Mouse (Mus musculus) heart, adult 2 months (tissue): ENCODE measurements around the gene Hoxc10. TPM values are rescaled to one million over a fixed set of nuclear protein-coding genes. Genes with fewer than 3 reads are reported as not detected.

Experiments
- DNase-seq, 2 experiments: peaks; one replicate each; pipeline ENCODE4 v3.0.0; 2021
- H3K27ac ChIP-seq: fragments of 200-600 bp; 2 replicates; pipeline ENCODE4 v1.8.1; 2022
- H3K27me3 ChIP-seq: fragments of 200-500 bp; 2 replicates; pipeline ENCODE4 v1.6.1; 2012; ENCODE audit warnings: mild to moderate bottlenecking, low read length, inconsistent platforms, mixed read lengths; ENCODE audit not compliant: control insufficient read depth, insufficient read depth
- H3K36me3 ChIP-seq: fragments of 200-500 bp; 2 replicates; pipeline ENCODE4 v1.6.1; 2012; ENCODE audit warnings: low read length, inconsistent platforms; ENCODE audit not compliant: control insufficient read depth, insufficient read depth
- H3K4me1 ChIP-seq: fragments of 200-500 bp; 2 replicates; pipeline ENCODE4 v1.6.1; 2011; ENCODE audit warnings: low read length; ENCODE audit not compliant: control insufficient read depth, insufficient read depth
- H3K4me3 ChIP-seq: fragments of 200-600 bp; 2 replicates; pipeline ENCODE4 v1.8.1; 2022
- H3K79me2 ChIP-seq: fragments of 200-500 bp; replicated peaks from 2 replicates; pipeline ENCODE4 v1.6.1; 2012; ENCODE audit warnings: mild to moderate bottlenecking, inconsistent platforms, low read length, moderate library complexity, mixed read lengths; ENCODE audit not compliant: control insufficient read depth, insufficient read depth
- H3K9ac ChIP-seq: fragments of 200-500 bp; 2 replicates; pipeline ENCODE4 v1.6.1; 2012; ENCODE audit warnings: low read depth, mild to moderate bottlenecking, control low read depth, inconsistent platforms, low read length, mixed read lengths
- CTCF ChIP-seq: fragments of 200-600 bp; IDR thresholded peaks from 2 replicates; pipeline ENCODE4 v1.8.1; 2022; ENCODE audit warnings: antibody characterized with exemption, mild to moderate bottlenecking, moderate library complexity
- EP300 ChIP-seq: fragments of 200-500 bp; IDR thresholded peaks from 2 replicates; pipeline ENCODE4 v1.6.1; 2011; ENCODE audit warnings: low read depth, low read length, control low read depth; ENCODE audit not compliant: insufficient read depth
- POLR2A ChIP-seq: fragments of 200-500 bp; IDR thresholded peaks from 2 replicates; pipeline ENCODE4 v1.6.1; 2011; ENCODE audit warnings: mild to moderate bottlenecking, low read depth, low read length, control low read depth; ENCODE audit not compliant: insufficient read depth
- WGBS: fragments of 180-500 bp; shearing (Covaris S2); methylation state at CpG from one replicate; pipeline ENCODE4 v1.1.7; 2018; 5-methylcytosine and 5-hydroxymethylcytosine counted together
- intact Hi-C: fragments of 180-260 bp; cut with DNase I; formaldehyde crosslinking; loops from one replicate; pipeline ENCODE4 v1.15.1; 2025
- polyA plus RNA-seq: library from polyadenylated mRNA; depleted of rRNA; stranded (reverse); fragments of >200 nt; gene quantifications from 2 replicates; pipeline ENCODE4 v1.2.3, GENCODE M21; 2012
- total RNA-seq, 2 experiments: library from RNA; stranded (reverse); gene quantifications; 2 replicates each; pipeline ENCODE4 v1.2.3; 2021

The Hoxc10 gene
- total and polyA plus RNA-seq, 3 experiments, result not detected

- H3K79me2 ChIP-seq, result no peaks in the 10 kb centered on the region
- H3K36me3 ChIP-seq, result no peaks in the 10 kb centered on the region
- no peak for TF ChIP-seq CTCF
- no peak for TF ChIP-seq EP300
- no peak for TF ChIP-seq POLR2A
- H3K27me3 ChIP-seq, result peaks cover 30% of the 10 kb centered on the region
- intact Hi-C loops, result no loop called here
- DNase-seq, result no peak
- no peak within 1 kb of the TSS for H3K4me3 ChIP-seq
- H3K4me1 ChIP-seq, result no peaks in the 10 kb centered on the region
- H3K27ac ChIP-seq, result no peak within 1 kb of the TSS
- 2% methylated on average over 83 of the region's 88 CpGs for WGBS
- H3K9ac ChIP-seq, result no peak within 1 kb of the TSS
Measured at GRCm38 (mm10) chr15:102921053-102922011, 45.3 kb upstream of the Hoxc10 start, which contains the start of gene Hoxc13. TSS of gene Hoxc13 (plus strand) at chr15:102921103.

GRCm38 (mm10) chr15:102922012-102922362, 44.6 kb upstream of the Hoxc10 start:
- H3K27me3 ChIP-seq, result peaks cover 34% of the 10 kb centered on the region
- H3K79me2 ChIP-seq, result no peaks in the 10 kb centered on the region
- H3K9ac ChIP-seq, result no peak overlapping the region
- H3K4me3 ChIP-seq, result no peak overlapping the region
- no peaks in the 10 kb centered on the region for H3K4me1 ChIP-seq
- 2% methylated on average over 24 of the region's 24 CpGs for WGBS
- no peak overlapping the region for H3K27ac ChIP-seq
- DNase-seq, result no peak
- H3K36me3 ChIP-seq, result no peaks in the 10 kb centered on the region
- no peak for TF ChIP-seq CTCF
- no peak for TF ChIP-seq EP300
- no peak for TF ChIP-seq POLR2A
- intact Hi-C loops, result no loop called here

- no peaks in the 10 kb centered on the region for H3K79me2 ChIP-seq
Measured at GRCm38 (mm10) chr15:102922636-102923500, 43.7 kb upstream of the Hoxc10 start.

GRCm38 (mm10) chr15:102927032-102927645, 39.5 kb upstream of the Hoxc10 start:
- Histone ChIP-seq H3K36me3 (no peaks in the 10 kb centered on the region), H3K27me3 (peaks cover 12% of the 10 kb centered on the region), H3K4me1 (no peaks in the 10 kb centered on the region), H3K9ac (no peak overlapping the region), H3K27ac (no peak overlapping the region), H3K4me3 (no peak overlapping the region), H3K79me2 (no peaks in the 10 kb centered on the region)
- 2% methylated on average over 40 of the region's 40 CpGs for WGBS
- no peak for DNase-seq
- TF ChIP-seq POLR2A (no peak), CTCF (no peak), EP300 (no peak)
- intact Hi-C loops, result no loop called here

More at GRCm38 (mm10) chr15:102922636-102923500, 43.7 kb upstream of the Hoxc10 start:
- no peak overlapping the region for H3K4me3 ChIP-seq
- 22% methylated on average over 6 of the region's 6 CpGs for WGBS
- peaks cover 33% of the 10 kb centered on the region for H3K27me3 ChIP-seq
- no peak for DNase-seq
- TF ChIP-seq POLR2A (no peak), EP300 (no peak), CTCF (no peak)
- no peak overlapping the region for H3K27ac ChIP-seq
- H3K4me1 ChIP-seq, result no peaks in the 10 kb centered on the region
- no peaks in the 10 kb centered on the region for H3K36me3 ChIP-seq
- intact Hi-C loops, result no loop called here
- H3K9ac ChIP-seq, result no peak overlapping the region

- TF ChIP-seq POLR2A (no peak), EP300 (no peak), CTCF (no peak)
- H3K27me3 ChIP-seq, result peaks cover 24% of the 10 kb centered on the region
- WGBS, result 1% methylated on average over 23 of the region's 23 CpGs
- H3K4me3 ChIP-seq, result no peak overlapping the region
- intact Hi-C loops, result no loop called here
- H3K36me3 ChIP-seq, result no peaks in the 10 kb centered on the region
- H3K4me1 ChIP-seq, result no peaks in the 10 kb centered on the region
- H3K9ac ChIP-seq, result no peak overlapping the region
- H3K79me2 ChIP-seq, result no peaks in the 10 kb centered on the region
- H3K27ac ChIP-seq, result no peak overlapping the region
- DNase-seq, result no peak
Measured at GRCm38 (mm10) chr15:102931706-102932358, 34.8 kb upstream of the Hoxc10 start.
